Mouse (Mus musculus) heart, postnatal 36 days (tissue): ENCODE measurements around the gene Nxf1. TPM values are rescaled to one million over a fixed set of nuclear protein-coding genes. Genes with fewer than 3 reads are reported as not detected.
"Not testable (repeated sequence)": the region's sequence is repeated elsewhere in the genome, so short reads cannot be mapped to it uniquely, and the experiment has no call there.

ENCODE experiments used
- DNase-seq, 2 experiments: peaks; one replicate each; pipeline ENCODE4 v3.0.0; 2021 to 2022
- intact Hi-C: fragments of 180-260 bp; cut with DNase I; formaldehyde crosslinking; loops from one replicate; pipeline ENCODE4 v1.15.1; 2025
- total RNA-seq, 2 experiments: library from RNA; stranded (reverse); gene quantifications; 2 replicates each; pipeline ENCODE4 v1.2.3; 2021

Gene Nxf1
- total RNA-seq, 2 experiments from 2014 or later: 36.7 to 37.6 TPM

- intact Hi-C loops: loop anchor here (5.0 kb wide), 1 partner anchor 99 kb away; the partner anchor contains the start of gene Hnrnpul2
- DNase-seq: no peak
Measured at GRCm38 (mm10) chr19:8723574-8724346, 33.1 kb upstream of the Nxf1 start.

GRCm38 (mm10) chr19:8724392-8724791 lies 32.5 kb upstream of the Nxf1 start:
- intact Hi-C loops: loop anchor here (5.0 kb wide), 1 partner anchor 98 kb away; the partner anchor contains the start of gene Hnrnpul2
- no peak for DNase-seq

GRCm38 (mm10) chr19:8725081-8725613 lies 31.7 kb upstream of the Nxf1 start:
- no peak for DNase-seq
- intact Hi-C loops: no loop called here

GRCm38 (mm10) chr19:8726609-8727390 lies 30.1 kb upstream of the Nxf1 start:
- DNase-seq: no peak
- intact Hi-C loops: no loop called here

GRCm38 (mm10) chr19:8727495-8728114 lies 29.3 kb upstream of the Nxf1 start:
- intact Hi-C loops: no loop called here
- no peak for DNase-seq

GRCm38 (mm10) chr19:8728335-8729099 lies 28.4 kb upstream of the Nxf1 start:
- DNase-seq, intact Hi-C loops: not testable (repeated sequence)

GRCm38 (mm10) chr19:8734334-8734733 lies 22.5 kb upstream of the Nxf1 start:
- DNase-seq: no peak
- intact Hi-C loops: no loop called here

GRCm38 (mm10) chr19:8735389-8736159 lies 21.3 kb upstream of the Nxf1 start, which contains the start of gene Wdr74:
Wdr74 (plus strand) TSS chr19:8735827.
- intact Hi-C loops: no loop called here
- DNase-seq: peak; percentile 92 to 95

- DNase-seq: no peak
- intact Hi-C loops: no loop called here
Measured at GRCm38 (mm10) chr19:8736160-8736467, 20.8 kb upstream of the Nxf1 start.

GRCm38 (mm10) chr19:8738911-8739310 lies 18.0 kb upstream of the Nxf1 start:
- no peak for DNase-seq
- intact Hi-C loops: no loop called here

- no peak for DNase-seq
- intact Hi-C loops: no loop called here
Measured at GRCm38 (mm10) chr19:8739646-8740045, 17.2 kb upstream of the Nxf1 start.

GRCm38 (mm10) chr19:8740603-8741002 lies 16.3 kb upstream of the Nxf1 start, which contains the start of gene 1700092M07Rik:
1700092M07Rik (plus strand) TSS chr19:8740718.
- intact Hi-C loops: no loop called here
- peak in 1 of 2 experiments; percentile 21 for DNase-seq

- peak; percentile 91 to 96 for DNase-seq
- intact Hi-C loops: no loop called here
Measured at GRCm38 (mm10) chr19:8741243-8741869, 15.5 kb upstream of the Nxf1 start, which contains the start of gene Stx5a. Stx5a (plus strand) TSS chr19:8741413.

GRCm38 (mm10) chr19:8742176-8742575 lies 14.7 kb upstream of the Nxf1 start:
- intact Hi-C loops: no loop called here
- DNase-seq: no peak

- intact Hi-C loops: no loop called here
Measured at GRCm38 (mm10) chr19:8745382-8745781, 11.5 kb upstream of the Nxf1 start.

GRCm38 (mm10) chr19:8747368-8747767 lies 9.5 kb upstream of the Nxf1 start:
- intact Hi-C loops: no loop called here
- no peak for DNase-seq

More at GRCm38 (mm10) chr19:8745382-8745781, 11.5 kb upstream of the Nxf1 start:
- no peak for DNase-seq

GRCm38 (mm10) chr19:8755652-8756051 lies 1.2 kb upstream of the Nxf1 start:
- no peak for DNase-seq
- intact Hi-C loops: loop anchor here (5.0 kb wide), 1 partner anchor 67 kb away; the partner anchor contains the start of gene Hnrnpul2

GRCm38 (mm10) chr19:8757471-8757998 lies 662 bp downstream of the Nxf1 start:
- intact Hi-C loops: loop anchor here (5.0 kb wide), 1 partner anchor 65 kb away; the partner anchor contains the start of gene Hnrnpul2
- DNase-seq: no peak
